Mouse (Mus musculus): ENCODE results near the gene Adam8.

- TF ChIP-seq CTCF (IDR thresholded peaks at IDR 0.05; ENCODE audit: borderline replicate concordance, insufficient read depth, low read depth, low read length) = no peak
- TF ChIP-seq POLR2A (IDR thresholded peaks at IDR 0.05; ENCODE audit: borderline replicate concordance, insufficient read depth, low read length) = no peak
Observed at GRCm38 (mm10) chr7:139957437-139957836, 34.9 kb downstream of the Adam8 start.

Data from cerebellum, adult 2 months (tissue).